Mouse (Mus musculus) forebrain, embryonic 14.5 days (tissue): ENCODE data around the gene Rbp3. TPM values are rescaled to one million over a fixed set of nuclear protein-coding genes. Genes with fewer than 3 reads are reported as not detected.

Source experiments
- ATAC-seq: fragments of 200-750 bp; cut with Nextera tagmentation; 2 replicates; pipeline ENCODE4 v1.8.0; 2017; ENCODE audit warnings: mild to moderate bottlenecking, moderate library complexity
- DNase-seq: peaks from one replicate; pipeline ENCODE4 v3.0.0-alpha.2; 2015; ENCODE audit warnings: low spot score
- H3K27ac ChIP-seq: fragments of 300-500 bp; sonication (generic); 2 replicates; pipeline ENCODE4 v1.5.1; 2014; ENCODE audit warnings: low read depth, mild to moderate bottlenecking, control low read depth, low read length, moderate library complexity
- H3K27me3 ChIP-seq: fragments of 300-500 bp; sonication (generic); replicated peaks from 2 replicates; pipeline ENCODE4 v1.6.1; 2014; ENCODE audit warnings: low read length, control low read depth, mixed read lengths; ENCODE audit not compliant: control insufficient read depth, insufficient read depth
- H3K36me3 ChIP-seq: fragments of 300-500 bp; sonication (generic); 2 replicates; pipeline ENCODE4 v1.6.1; 2014; ENCODE audit warnings: low read length, control low read depth; ENCODE audit not compliant: control insufficient read depth, insufficient read depth
- H3K4me1 ChIP-seq: fragments of 300-500 bp; sonication (generic); 2 replicates; pipeline ENCODE4 v1.6.1; 2014; ENCODE audit warnings: antibody characterized with exemption, low read length, control low read depth; ENCODE audit not compliant: control insufficient read depth, insufficient read depth
- H3K4me2 ChIP-seq: fragments of 300-500 bp; sonication (generic); 2 replicates; pipeline ENCODE4 v1.6.1; 2014; ENCODE audit warnings: mild to moderate bottlenecking, control low read depth, low read length
- H3K4me3 ChIP-seq: fragments of 300-500 bp; sonication (generic); 2 replicates; pipeline ENCODE4 v1.5.1; 2014; ENCODE audit warnings: low read depth, low read length, control low read depth
- H3K9ac ChIP-seq: fragments of 300-500 bp; sonication (generic); 2 replicates; pipeline ENCODE4 v1.6.1; 2014; ENCODE audit warnings: mild to moderate bottlenecking, low read length, control low read depth, moderate library complexity
- H3K9me3 ChIP-seq: fragments of 300-500 bp; sonication (generic); replicated peaks from 2 replicates; pipeline ENCODE4 v1.6.1; 2016; ENCODE audit warnings: low read length, control low read depth, mixed read lengths; ENCODE audit not compliant: control insufficient read depth
- WGBS: fragments of 180-500 bp; shearing (Covaris S2); extraction: QIAGEN DNeasy Blood & Tissue Kit; methylation state at CpG from one replicate; pipeline ENCODE4 v1.1.7; 2014; 5-methylcytosine and 5-hydroxymethylcytosine counted together
- polyA plus RNA-seq: library from polyadenylated mRNA; unstranded; fragments of >200 nt; fragmentation: Nextera tagmentation; extraction: Ambion mirVana; gene quantifications from 2 replicates; pipeline ENCODE4 v1.2.1, GENCODE M21; 2014

Rbp3 gene
- polyA plus RNA-seq, 1 experiment from 2014 or later = not detected

DNA sequence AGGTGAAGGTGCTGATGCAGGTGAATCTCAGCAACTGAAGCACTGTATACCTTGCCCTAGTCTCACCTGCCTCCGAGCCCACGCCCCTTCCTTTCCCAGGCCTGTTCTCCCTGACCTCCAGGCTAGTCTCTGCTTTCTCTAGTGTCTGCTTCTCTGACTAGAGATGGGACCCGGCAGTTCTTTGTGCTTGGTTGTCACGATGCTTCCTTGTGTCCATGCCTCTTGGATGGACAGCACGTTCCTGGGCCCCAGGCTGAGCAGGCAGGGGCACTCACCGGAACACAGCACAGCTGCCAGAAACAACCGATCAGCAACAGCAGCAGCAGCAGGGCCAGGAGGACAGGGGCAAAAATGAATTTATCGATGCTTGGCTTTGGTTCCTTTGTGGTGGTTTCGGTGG, 39.2 kb downstream of the Rbp3 start:
- Histone ChIP-seq H3K27me3 (no peaks in the 10 kb centered on the region), H3K4me3 (no peak overlapping the region), H3K9ac (no peak overlapping the region), H3K27ac (no peak overlapping the region), H3K9me3 (no peaks in the 10 kb centered on the region), H3K4me1 (no peaks in the 10 kb centered on the region), H3K4me2 (no peak overlapping the region), H3K36me3 (no peaks in the 10 kb centered on the region)
- 94% methylated on average over 9 of the region's 9 CpGs for WGBS
- no peak for ATAC-seq
- no peak for DNase-seq

DNA sequence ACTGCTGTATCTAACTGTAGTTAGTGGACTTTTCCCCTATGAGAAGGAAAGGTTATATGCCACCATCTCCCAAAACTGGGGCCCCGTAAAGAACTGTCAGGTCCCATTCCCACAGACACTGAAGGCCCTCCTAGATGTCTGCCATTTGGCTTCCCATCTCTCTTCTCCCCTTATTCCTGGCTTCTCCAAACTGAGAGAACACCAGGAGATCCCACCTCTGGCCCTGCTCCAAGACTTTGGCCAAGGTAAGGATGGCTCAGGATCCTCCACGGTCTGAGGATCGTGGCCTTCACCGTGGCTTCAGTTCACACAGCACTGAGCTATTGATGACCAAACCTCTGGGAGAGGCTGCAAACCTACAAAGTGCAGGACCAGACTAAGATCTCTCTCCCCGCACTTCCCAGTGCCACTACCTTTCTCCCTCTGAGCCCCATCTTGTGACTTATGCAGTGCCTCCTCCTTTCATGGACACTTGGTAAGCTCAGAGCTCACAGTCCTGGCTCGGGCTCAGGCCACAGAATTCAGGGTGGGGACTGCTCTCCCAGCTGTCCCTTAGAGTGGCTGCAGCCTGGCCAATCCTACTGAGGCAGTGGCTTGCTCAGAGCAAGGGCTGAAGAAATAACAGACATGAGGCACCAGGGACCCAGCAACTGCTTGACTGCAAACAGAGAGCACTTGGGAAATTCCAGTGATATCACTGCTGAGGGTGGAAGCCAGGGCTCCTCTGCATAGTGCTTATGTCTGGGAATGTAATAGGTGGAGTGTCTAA, 39.9 kb downstream of the Rbp3 start:
- 90% methylated on average over 6 of the region's 6 CpGs for WGBS
- H3K27me3 ChIP-seq = no peaks in the 10 kb centered on the region
- no peak for ATAC-seq

DNA sequence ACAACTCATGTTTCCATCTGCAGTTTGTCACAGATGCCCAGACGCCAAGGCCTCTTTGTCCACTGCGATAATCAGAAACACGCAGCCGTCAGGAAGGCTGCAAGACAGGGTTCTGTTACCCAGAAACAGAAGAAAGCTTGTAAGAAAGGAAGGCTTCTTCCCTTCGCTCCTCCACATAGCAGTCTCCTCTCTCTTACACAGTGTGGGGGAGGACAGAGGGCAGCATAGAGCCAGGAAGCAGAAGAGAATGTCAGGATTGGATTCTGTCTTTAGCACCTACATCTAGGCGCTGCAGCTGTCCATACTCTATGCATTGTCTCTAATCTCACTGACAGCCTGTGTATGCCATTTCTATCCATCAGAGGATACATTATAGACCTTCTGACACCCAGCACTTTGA, 43.6 kb downstream of the Rbp3 start:
- Histone ChIP-seq H3K4me3 (no peak overlapping the region), H3K27me3 (no peaks in the 10 kb centered on the region), H3K27ac (no peak overlapping the region), H3K4me1 (no peaks in the 10 kb centered on the region), H3K9me3 (no peaks in the 10 kb centered on the region), H3K4me2 (no peak overlapping the region), H3K9ac (no peak overlapping the region), H3K36me3 (no peaks in the 10 kb centered on the region)
- DNase-seq (peak; percentile 15), ATAC-seq (no peak)
- 70% methylated on average over 6 of the region's 6 CpGs for WGBS

More for the DNA sequence above, 39.9 kb downstream of the Rbp3 start:
- H3K4me2 ChIP-seq = no peak overlapping the region
- H3K9me3 ChIP-seq = no peaks in the 10 kb centered on the region
- H3K4me1 ChIP-seq = no peaks in the 10 kb centered on the region
- DNase-seq = no peak
- H3K9ac ChIP-seq = no peak overlapping the region
- no peak overlapping the region for H3K27ac ChIP-seq
- no peak overlapping the region for H3K4me3 ChIP-seq
- H3K36me3 ChIP-seq = no peaks in the 10 kb centered on the region

DNA sequence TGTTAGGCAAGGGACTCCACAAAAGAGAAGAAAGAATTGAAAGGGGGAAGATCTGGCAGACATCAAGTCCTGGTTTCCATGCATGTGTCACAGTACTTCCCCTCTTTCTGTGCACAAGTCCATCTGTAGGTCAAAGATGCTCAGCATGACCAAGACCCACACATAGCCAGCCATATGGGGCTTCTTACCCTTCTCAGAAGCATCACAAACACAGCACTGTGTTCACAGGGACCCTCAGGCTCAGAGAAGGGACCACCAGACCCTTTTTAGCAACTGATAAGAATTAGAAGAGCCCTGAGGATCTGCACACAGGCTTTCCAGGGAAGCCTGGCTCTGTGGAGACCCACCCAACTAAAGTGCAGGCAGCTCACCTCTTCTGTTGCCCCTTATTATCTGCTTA, 46.3 kb downstream of the Rbp3 start:
- Histone ChIP-seq H3K27ac (no peak overlapping the region), H3K4me3 (no peak overlapping the region), H3K9ac (no peak overlapping the region), H3K4me2 (no peak overlapping the region), H3K9me3 (no peaks in the 10 kb centered on the region), H3K27me3 (no peaks in the 10 kb centered on the region), H3K4me1 (no peaks in the 10 kb centered on the region), H3K36me3 (no peaks in the 10 kb centered on the region)
- ATAC-seq (no peak), DNase-seq (no peak)

DNA sequence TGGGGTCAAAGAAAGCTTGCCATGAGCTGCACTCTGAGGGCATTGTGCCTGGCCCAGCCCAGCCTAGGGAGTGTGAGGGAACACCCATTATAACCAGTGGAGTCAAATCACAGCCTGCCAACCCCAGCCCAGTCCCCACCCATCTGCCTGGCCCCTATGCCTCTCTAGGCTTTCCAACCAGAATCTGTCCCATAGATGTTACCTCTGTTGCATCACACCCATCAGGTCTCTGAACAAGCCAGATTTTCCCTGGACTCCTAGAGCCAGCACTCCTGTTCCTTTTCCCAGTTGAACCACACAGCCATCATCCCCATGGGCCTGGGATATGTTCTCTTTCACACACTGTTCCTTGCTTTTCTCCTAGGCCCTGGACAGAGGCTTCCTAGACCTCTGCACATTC, 47.6 kb downstream of the Rbp3 start:
- H3K4me2 ChIP-seq = no peak overlapping the region
- H3K27ac ChIP-seq = no peak overlapping the region
- H3K4me1 ChIP-seq = no peaks in the 10 kb centered on the region
- no peak overlapping the region for H3K9ac ChIP-seq
- H3K27me3 ChIP-seq = no peaks in the 10 kb centered on the region
- no peaks in the 10 kb centered on the region for H3K36me3 ChIP-seq
- no peak for DNase-seq
- no peak for ATAC-seq
- H3K4me3 ChIP-seq = no peak overlapping the region
- no peaks in the 10 kb centered on the region for H3K9me3 ChIP-seq

DNA sequence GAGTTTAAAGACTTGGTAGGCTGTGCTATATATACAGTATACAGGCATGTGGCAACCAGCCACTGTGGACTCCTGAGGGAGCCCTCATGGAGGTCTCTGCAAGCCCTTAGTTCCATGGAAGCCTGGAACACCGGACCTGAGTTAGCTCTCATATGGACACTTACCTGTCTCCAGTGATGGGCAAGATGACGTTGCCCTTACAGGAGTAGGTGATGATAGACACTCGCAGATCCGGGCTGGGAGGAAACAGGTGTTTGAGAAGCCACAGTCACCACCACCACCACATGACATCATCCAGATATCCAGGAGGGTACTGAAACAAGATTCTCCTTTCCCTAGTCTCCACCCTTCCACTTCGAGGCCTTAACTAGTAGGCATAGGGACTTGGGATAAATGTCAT, 48.6 kb downstream of the Rbp3 start:
- no peaks in the 10 kb centered on the region for H3K27me3 ChIP-seq
- H3K9ac ChIP-seq = no peak overlapping the region
- no peaks in the 10 kb centered on the region for H3K9me3 ChIP-seq
- no peaks in the 10 kb centered on the region for H3K36me3 ChIP-seq
- no peaks in the 10 kb centered on the region for H3K4me1 ChIP-seq
- no peak for ATAC-seq
- no peak overlapping the region for H3K4me3 ChIP-seq
- 93% methylated on average over 5 of the region's 5 CpGs for WGBS
- no peak overlapping the region for H3K27ac ChIP-seq
- DNase-seq = no peak
- H3K4me2 ChIP-seq = no peak overlapping the region

Other genes with a start within 250 kb of the Rbp3 start
- gene Gdf10, start 30.4 kb upstream of the Rbp3 start, polyA plus RNA-seq = 2.6 and 3.2 TPM in 2 replicates
- not detected in 2 replicates for gene Gdf2, start 13.0 kb upstream of the Rbp3 start, polyA plus RNA-seq
- 0.09 and 0.15 TPM in 2 replicates for gene Zfp488, start 24.8 kb downstream of the Rbp3 start, polyA plus RNA-seq
- not detected in 2 replicates for gene Gm30083, start 61.2 kb downstream of the Rbp3 start, polyA plus RNA-seq
- not detected in 2 replicates for gene Gm5460, start 62.8 kb downstream of the Rbp3 start, polyA plus RNA-seq
- gene Antxrl, start 98.7 kb downstream of the Rbp3 start, polyA plus RNA-seq = not detected in 2 replicates
- gene Anxa8, start 132.0 kb downstream of the Rbp3 start, polyA plus RNA-seq = not detected in 2 replicates
- gene A630023A22Rik, start 148.8 kb downstream of the Rbp3 start, polyA plus RNA-seq = not detected in 2 replicates
- 0.05 and 0.07 TPM in 2 replicates for gene Npy4r, start 198.5 kb downstream of the Rbp3 start, polyA plus RNA-seq
- gene Gprin2, start 247.7 kb downstream of the Rbp3 start, polyA plus RNA-seq = 2.6 TPM in 2 replicates